Mouse (Mus musculus) hindbrain, embryonic 13.5 days (tissue): ENCODE results near the gene Hck. TPM values are rescaled to one million over a fixed set of nuclear protein-coding genes. Genes with fewer than 3 reads are reported as not detected.

Source experiments
- ATAC-seq: fragments of 200-750 bp; cut with Nextera tagmentation; 2 replicates; pipeline ENCODE4 v1.8.0; 2017; ENCODE audit warnings: moderate TSS enrichment; ENCODE audit not compliant: low FRiP score
- H3K27ac ChIP-seq: fragments of 300-500 bp; sonication (generic); 2 replicates; pipeline ENCODE4 v1.5.1; 2015; ENCODE audit warnings: inconsistent platforms, mild to moderate bottlenecking, moderate library complexity
- H3K27me3 ChIP-seq: fragments of 300-500 bp; sonication (generic); 2 replicates; pipeline ENCODE4 v1.6.1; 2015; ENCODE audit warnings: mild to moderate bottlenecking, inconsistent platforms
- H3K36me3 ChIP-seq: fragments of 300-500 bp; sonication (generic); 2 replicates; pipeline ENCODE4 v1.6.1; 2015; ENCODE audit warnings: mild to moderate bottlenecking, inconsistent platforms
- H3K4me1 ChIP-seq: fragments of 300-500 bp; sonication (generic); replicated peaks from 2 replicates; pipeline ENCODE4 v1.6.1; 2015; ENCODE audit warnings: inconsistent platforms
- H3K4me2 ChIP-seq: fragments of 300-500 bp; sonication (generic); 2 replicates; pipeline ENCODE4 v1.6.1; 2015; ENCODE audit warnings: inconsistent platforms, mild to moderate bottlenecking, moderate library complexity
- H3K4me3 ChIP-seq: fragments of 300-500 bp; sonication (generic); 2 replicates; pipeline ENCODE4 v1.5.1; 2015; ENCODE audit warnings: mild to moderate bottlenecking, inconsistent platforms
- H3K9ac ChIP-seq: fragments of 300-500 bp; sonication (generic); 2 replicates; pipeline ENCODE4 v1.6.1; 2015; ENCODE audit warnings: mild to moderate bottlenecking, inconsistent platforms
- H3K9me3 ChIP-seq: fragments of 300-500 bp; sonication (generic); 2 replicates; pipeline ENCODE4 v1.6.1; 2016; ENCODE audit warnings: inconsistent platforms
- WGBS: fragments of 180-500 bp; shearing (Covaris S2); methylation state at CpG from one replicate; pipeline ENCODE4 v1.1.7; 2015; 5-methylcytosine and 5-hydroxymethylcytosine counted together
- polyA plus RNA-seq: library from polyadenylated mRNA; unstranded; fragments of >200 nt; fragmentation: Nextera tagmentation; extraction: Ambion mirVana; gene quantifications from 2 replicates; pipeline ENCODE4 v1.2.1, GENCODE M21; 2015

Gene Hck
- polyA plus RNA-seq, result 1.7 and 2.2 TPM in 2 replicates

GRCm38 (mm10) chr2:153108313-153109264 lies at the start of gene Hck:
Hck (plus strand) TSS chr2:153108468.
- H3K4me1 ChIP-seq, result peaks cover 13% of the 10 kb centered on the region
- H3K27me3 ChIP-seq, result peaks cover 61% of the 10 kb centered on the region
- ATAC-seq, result 0 out of 2 replicates have a peak, but pooled peaks have one; percentile 46
- no peaks in the 10 kb centered on the region for H3K36me3 ChIP-seq
- peak within 1 kb of the TSS; percentile 65 for H3K9ac ChIP-seq
- WGBS, result 5% methylated on average over 52 of the region's 52 CpGs
- H3K9me3 ChIP-seq, result no peaks in the 10 kb centered on the region
- H3K4me3 ChIP-seq, result peak within 1 kb of the TSS; percentile 45
- peak within 1 kb of the TSS; percentile 79 for H3K4me2 ChIP-seq
- no peak within 1 kb of the TSS for H3K27ac ChIP-seq

- no peak for ATAC-seq
- no peak overlapping the region for H3K4me2 ChIP-seq
- no peak overlapping the region for H3K4me3 ChIP-seq
- 88% methylated on average over 7 of the region's 7 CpGs for WGBS
- H3K27me3 ChIP-seq, result 0 out of 2 replicates have a peak, but pooled peaks cover 4% of the 10 kb centered on the region
- H3K27ac ChIP-seq, result no peak overlapping the region
- peaks cover 29% of the 10 kb centered on the region for H3K36me3 ChIP-seq
- no peaks in the 10 kb centered on the region for H3K4me1 ChIP-seq
- H3K9me3 ChIP-seq, result no peaks in the 10 kb centered on the region
- no peak overlapping the region for H3K9ac ChIP-seq
Measured at GRCm38 (mm10) chr2:153060216-153060615, 48.1 kb upstream of the Hck start.

- H3K9me3 ChIP-seq, result no peaks in the 10 kb centered on the region
- ATAC-seq, result 0 out of 2 replicates have a peak, but pooled peaks have one; percentile 21
- no peak overlapping the region for H3K9ac ChIP-seq
- H3K4me1 ChIP-seq, result no peaks in the 10 kb centered on the region
- H3K27me3 ChIP-seq, result peaks cover 20% of the 10 kb centered on the region
- H3K36me3 ChIP-seq, result peaks cover 10% of the 10 kb centered on the region; the same call in 1 of the 2 replicates
- no peak overlapping the region for H3K4me3 ChIP-seq
- WGBS, result 70% methylated on average over 3 of the region's 3 CpGs
- H3K27ac ChIP-seq, result peak overlapping the region; percentile 14; the same call in 1 of the 2 replicates
- no peak overlapping the region for H3K4me2 ChIP-seq
Measured at GRCm38 (mm10) chr2:153063394-153063793, 44.9 kb upstream of the Hck start.

- 77% methylated on average over 9 of the region's 9 CpGs for WGBS
- ATAC-seq, result no peak
Measured at GRCm38 (mm10) chr2:153064190-153064970, 43.9 kb upstream of the Hck start.

GRCm38 (mm10) chr2:153065747-153066508 lies 42.3 kb upstream of the Hck start, which contains the start of gene Ccm2l:
Ccm2l (plus strand) TSS chr2:153065955.
- H3K27me3 ChIP-seq, result peaks cover 38% of the 10 kb centered on the region
- H3K9ac ChIP-seq, result no peak within 1 kb of the TSS
- ATAC-seq, result no peak
- 53% methylated on average over 12 of the region's 12 CpGs for WGBS
- no peaks in the 10 kb centered on the region for H3K9me3 ChIP-seq
- H3K4me3 ChIP-seq, result no peak within 1 kb of the TSS
- H3K4me1 ChIP-seq, result peaks cover 4% of the 10 kb centered on the region; the same call in 1 of the 2 replicates
- H3K4me2 ChIP-seq, result no peak within 1 kb of the TSS
- 0 out of 2 replicates have a peak within 1 kb of the TSS, but pooled peaks have one; percentile 10 for H3K27ac ChIP-seq
- no peaks in the 10 kb centered on the region for H3K36me3 ChIP-seq

More at GRCm38 (mm10) chr2:153064190-153064970, 43.9 kb upstream of the Hck start:
- no peak overlapping the region for H3K9ac ChIP-seq
- H3K27me3 ChIP-seq, result peaks cover 23% of the 10 kb centered on the region
- no peak overlapping the region for H3K4me3 ChIP-seq
- no peaks in the 10 kb centered on the region for H3K4me1 ChIP-seq
- peaks cover 10% of the 10 kb centered on the region; the same call in 1 of the 2 replicates for H3K36me3 ChIP-seq
- no peaks in the 10 kb centered on the region for H3K9me3 ChIP-seq
- H3K4me2 ChIP-seq, result no peak overlapping the region
- H3K27ac ChIP-seq, result no peak overlapping the region

- H3K9me3 ChIP-seq, result no peaks in the 10 kb centered on the region
- H3K4me1 ChIP-seq, result peaks cover 11% of the 10 kb centered on the region
- H3K36me3 ChIP-seq, result no peaks in the 10 kb centered on the region
- H3K27ac ChIP-seq, result no peak overlapping the region
- peaks cover 49% of the 10 kb centered on the region for H3K27me3 ChIP-seq
- H3K4me2 ChIP-seq, result no peak overlapping the region
- ATAC-seq, result no peak
- no peak overlapping the region for H3K9ac ChIP-seq
- WGBS, result 38% methylated on average over 6 of the region's 6 CpGs
- H3K4me3 ChIP-seq, result no peak overlapping the region
Measured at GRCm38 (mm10) chr2:153066991-153067390, 41.3 kb upstream of the Hck start.

- Histone ChIP-seq H3K4me2 (peak overlapping the region; percentile 23; the same call in 1 of the 2 replicates), H3K27ac (no peak overlapping the region; the same call in 1 of the 2 replicates), H3K27me3 (peaks cover 81% of the 10 kb centered on the region), H3K4me1 (peaks cover 13% of the 10 kb centered on the region), H3K9ac (no peak overlapping the region), H3K9me3 (no peaks in the 10 kb centered on the region), H3K4me3 (peak overlapping the region; percentile 18; the same call in 1 of the 2 replicates), H3K36me3 (no peaks in the 10 kb centered on the region)
- no peak for ATAC-seq
- 12% methylated on average over 23 of the region's 23 CpGs for WGBS
Measured at GRCm38 (mm10) chr2:153070762-153071490, 37.3 kb upstream of the Hck start.

GRCm38 (mm10) chr2:153071491-153072184 lies 36.6 kb upstream of the Hck start:
- no peak overlapping the region; the same call in 1 of the 2 replicates for H3K27ac ChIP-seq
- no peaks in the 10 kb centered on the region for H3K36me3 ChIP-seq
- H3K9me3 ChIP-seq, result no peaks in the 10 kb centered on the region
- peaks cover 83% of the 10 kb centered on the region for H3K27me3 ChIP-seq
- H3K9ac ChIP-seq, result peak overlapping the region; percentile 62
- peak overlapping the region; percentile 38 for H3K4me3 ChIP-seq
- WGBS, result 3% methylated on average over 65 of the region's 67 CpGs
- peak overlapping the region; percentile 57 for H3K4me2 ChIP-seq
- ATAC-seq, result peak; percentile 54
- peaks cover 16% of the 10 kb centered on the region for H3K4me1 ChIP-seq

- no peaks in the 10 kb centered on the region for H3K36me3 ChIP-seq
- H3K4me2 ChIP-seq, result no peak overlapping the region
- no peak overlapping the region for H3K4me3 ChIP-seq
- H3K27ac ChIP-seq, result no peak overlapping the region
- peaks cover 16% of the 10 kb centered on the region for H3K4me1 ChIP-seq
- H3K9ac ChIP-seq, result no peak overlapping the region
- H3K9me3 ChIP-seq, result no peaks in the 10 kb centered on the region
- WGBS, result 93% methylated on average over 10 of the region's 10 CpGs
- ATAC-seq, result no peak
- H3K27me3 ChIP-seq, result peaks cover 68% of the 10 kb centered on the region
Measured at GRCm38 (mm10) chr2:153074651-153075050, 33.6 kb upstream of the Hck start.

GRCm38 (mm10) chr2:153075961-153076360 lies 32.3 kb upstream of the Hck start:
- H3K27me3 ChIP-seq, result peaks cover 58% of the 10 kb centered on the region
- no peaks in the 10 kb centered on the region for H3K9me3 ChIP-seq
- peaks cover 12% of the 10 kb centered on the region for H3K4me1 ChIP-seq
- H3K36me3 ChIP-seq, result no peaks in the 10 kb centered on the region
- ATAC-seq, result no peak
- H3K4me3 ChIP-seq, result no peak overlapping the region
- WGBS, result 45% methylated on average over 2 of the region's 2 CpGs
- H3K9ac ChIP-seq, result no peak overlapping the region
- H3K4me2 ChIP-seq, result no peak overlapping the region
- H3K27ac ChIP-seq, result no peak overlapping the region
